Mouse (Mus musculus) embryo, embryonic 10.5 days (tissue): ENCODE data around the gene C1qtnf3.
A peak's percentile ranks its signal among the peaks of the same experiment; 100 is the strongest.

Source experiments
- DNase-seq: peaks from one replicate; pipeline ENCODE4 v3.0.0-alpha.2; 2015; ENCODE audit warnings: low spot score

The C1qtnf3 gene

DNA sequence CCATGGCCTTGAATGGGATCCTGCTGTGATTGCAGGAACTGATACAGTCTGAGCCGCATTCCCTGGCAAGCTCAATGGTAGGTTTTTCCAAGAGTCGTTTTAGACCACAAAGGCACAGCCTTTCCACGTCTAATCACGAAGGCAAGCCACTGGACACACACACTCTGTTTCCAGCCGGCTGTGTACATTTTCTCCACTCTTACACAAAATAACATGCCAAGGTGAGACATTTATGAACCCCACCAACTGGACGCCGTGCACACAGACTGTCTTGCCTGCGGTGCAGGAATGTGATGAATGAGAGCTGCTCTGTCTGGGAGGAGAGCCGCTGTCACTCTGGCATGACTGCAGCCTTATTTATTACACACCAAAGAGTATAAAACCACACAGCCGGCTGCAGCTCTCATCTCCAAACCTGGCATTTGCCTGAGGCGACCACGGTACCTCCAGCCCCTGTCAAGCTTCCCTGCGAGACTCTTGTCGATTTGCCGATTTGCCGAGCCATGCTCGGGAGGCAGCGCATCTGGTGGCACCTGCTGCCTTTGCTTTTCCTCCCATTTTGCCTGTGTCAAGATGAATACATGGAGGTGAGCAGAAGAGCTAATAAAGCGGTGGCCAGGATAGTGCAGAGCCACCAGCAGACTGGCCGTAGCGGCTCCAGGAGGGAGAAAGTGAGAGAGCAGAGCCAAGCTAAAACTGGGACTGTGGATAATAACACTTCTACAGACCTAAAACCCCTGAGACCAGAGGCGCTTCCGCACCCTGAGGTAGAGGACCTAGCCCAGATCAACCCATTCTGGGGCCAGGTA is at the start of gene C1qtnf3:
TSS of gene C1qtnf3 (plus strand) at position 382 of the 809 bp plus-strand sequence.
- DNase-seq, result peak; percentile 25

DNA sequence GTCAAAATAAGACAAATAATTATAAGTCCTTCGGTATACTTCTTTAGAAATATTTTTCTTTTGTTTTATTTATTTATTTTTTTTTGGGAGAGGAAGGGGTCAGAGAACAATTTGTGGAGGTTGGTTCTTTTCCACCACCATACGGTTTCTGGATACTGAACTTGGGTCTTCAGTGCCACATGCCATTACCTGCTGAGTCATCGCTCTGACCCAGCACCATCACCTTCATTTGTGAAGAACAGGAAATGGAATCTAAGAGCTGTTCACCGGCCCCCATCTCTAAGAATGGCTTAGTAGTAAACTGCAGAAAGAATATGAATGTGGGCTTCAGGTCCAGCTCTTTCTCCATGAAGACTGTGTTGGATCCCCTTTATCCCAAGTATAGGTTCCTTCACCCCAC is 49.8 kb upstream of the C1qtnf3 start:
- DNase-seq, result no peak

DNA sequence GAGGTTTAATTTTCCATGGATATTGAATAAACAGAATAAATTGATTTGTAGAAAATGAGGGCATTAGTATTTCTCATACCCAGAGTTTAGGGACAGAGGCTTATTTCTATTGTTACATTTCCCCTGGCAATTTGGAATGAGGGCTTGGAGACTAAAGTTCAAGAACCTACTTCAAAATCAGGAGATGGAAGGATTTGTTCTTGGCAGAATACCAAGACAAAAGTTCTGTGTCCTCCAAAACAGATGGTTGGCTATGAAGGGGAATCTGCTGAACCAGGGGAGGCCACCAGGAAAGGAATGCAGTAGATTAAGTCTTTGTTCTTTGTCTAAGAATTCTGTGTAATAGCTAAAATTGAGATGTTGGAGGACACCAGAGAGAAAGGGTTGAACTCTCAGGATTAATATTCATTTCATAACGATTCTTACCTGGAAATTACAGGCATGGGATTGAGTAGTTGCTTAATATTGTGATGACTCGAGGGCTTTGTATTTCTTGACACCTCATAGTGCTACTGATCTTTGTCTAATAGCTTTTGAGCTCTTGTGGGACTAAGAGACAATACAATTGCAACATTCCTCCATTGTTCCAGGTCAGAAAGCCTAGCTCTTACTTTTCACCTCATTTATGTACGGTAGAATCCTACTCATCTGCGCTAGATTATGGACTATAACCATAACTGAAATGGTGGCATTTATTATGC is 35.4 kb upstream of the C1qtnf3 start:
- no peak for DNase-seq

DNA sequence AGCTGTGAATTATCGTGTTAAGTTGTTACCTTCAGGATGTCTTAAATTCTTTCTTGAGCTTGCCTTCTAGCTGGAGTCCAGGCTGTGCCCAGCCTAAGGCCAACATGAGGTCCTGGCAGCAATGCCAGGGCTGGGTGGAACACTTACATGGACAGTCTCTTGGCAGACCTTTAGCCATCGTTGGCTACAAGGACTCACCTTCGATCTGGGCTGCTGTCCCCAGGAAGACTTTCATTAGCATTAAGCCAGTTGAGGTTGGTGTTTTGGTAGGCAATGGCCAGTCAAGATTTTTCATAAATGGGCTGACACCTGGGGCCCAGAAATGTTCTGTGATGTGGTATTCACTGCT is 34.8 kb upstream of the C1qtnf3 start:
- DNase-seq, result no peak

DNA sequence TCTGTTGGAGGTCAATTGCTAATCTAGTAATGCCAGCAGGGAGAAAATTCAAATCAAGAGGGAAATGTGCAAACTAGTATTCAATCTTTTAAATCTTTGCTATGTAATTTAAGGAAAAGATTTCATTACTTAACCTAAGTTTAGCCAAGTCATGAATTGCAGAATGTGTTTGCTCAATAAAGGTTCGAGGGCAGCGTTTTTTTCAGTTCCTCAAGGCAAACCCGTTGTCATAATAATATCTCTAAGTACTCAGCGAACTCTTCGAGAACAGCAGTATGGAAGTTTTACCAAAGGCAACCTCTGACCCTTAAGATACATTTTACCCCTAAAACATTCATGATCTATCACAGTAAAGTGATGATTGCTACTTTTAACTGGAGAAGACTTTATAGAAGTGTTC is 31.9 kb upstream of the C1qtnf3 start:
- no peak for DNase-seq

DNA sequence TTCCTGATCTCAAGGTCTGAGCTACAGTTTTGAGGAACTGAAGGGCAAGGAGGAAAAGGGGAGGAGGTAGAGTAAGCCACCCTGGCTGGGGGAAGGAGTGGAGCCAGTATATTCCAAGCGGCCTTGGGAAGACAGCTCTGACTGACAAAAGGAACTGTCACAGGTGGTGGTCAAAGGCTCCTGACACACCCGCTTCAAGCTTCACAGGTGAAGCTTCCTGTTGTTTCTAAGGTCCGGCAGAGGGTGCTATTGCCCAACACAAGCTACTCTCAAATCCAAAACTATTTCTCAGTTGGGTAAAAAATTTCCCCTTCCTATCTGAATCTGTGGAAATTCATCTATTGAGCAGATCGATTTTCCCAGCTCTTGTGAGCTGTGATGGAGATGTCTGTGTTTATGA is 31.1 kb upstream of the C1qtnf3 start:
- peak; percentile 66 for DNase-seq

DNA sequence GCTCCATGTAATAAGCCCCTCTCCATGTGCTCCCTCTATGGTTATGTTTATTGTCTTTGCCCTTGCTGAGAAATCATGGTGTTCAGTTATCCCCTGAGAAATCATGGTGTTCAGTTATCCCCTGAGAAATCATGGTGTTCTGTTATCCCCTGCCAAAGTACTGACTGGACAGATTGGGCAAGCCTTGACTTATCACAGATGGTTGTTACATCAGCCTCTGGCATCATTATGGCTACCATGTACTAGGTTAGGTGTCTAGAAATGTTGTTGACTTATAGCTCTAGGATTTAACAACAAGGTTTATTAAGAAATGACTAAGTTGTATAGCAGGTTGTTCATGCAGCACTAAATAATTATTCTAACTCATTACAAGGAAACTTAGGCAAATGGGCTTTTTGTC is 30.1 kb upstream of the C1qtnf3 start:
- no peak for DNase-seq

DNA sequence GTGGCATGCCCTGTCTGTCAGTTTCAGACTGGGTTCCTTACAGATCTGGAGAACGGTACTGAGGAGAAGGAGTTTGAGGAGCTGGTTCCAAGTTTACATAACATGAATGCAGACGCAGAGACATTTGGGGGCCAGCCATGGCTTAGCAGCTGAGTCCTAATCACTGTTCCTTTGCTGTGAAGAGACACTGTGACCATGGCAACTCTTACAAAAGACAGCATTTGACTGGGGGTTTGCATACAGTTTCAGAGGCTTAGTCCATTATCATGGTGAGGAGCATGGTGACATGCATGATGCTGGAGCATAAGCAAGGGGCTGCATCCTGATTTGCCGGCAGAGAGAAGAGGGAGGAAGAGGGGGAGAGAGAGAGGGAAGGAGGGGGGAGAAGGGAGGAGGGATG is 29.6 kb upstream of the C1qtnf3 start:
- DNase-seq, result no peak

DNA sequence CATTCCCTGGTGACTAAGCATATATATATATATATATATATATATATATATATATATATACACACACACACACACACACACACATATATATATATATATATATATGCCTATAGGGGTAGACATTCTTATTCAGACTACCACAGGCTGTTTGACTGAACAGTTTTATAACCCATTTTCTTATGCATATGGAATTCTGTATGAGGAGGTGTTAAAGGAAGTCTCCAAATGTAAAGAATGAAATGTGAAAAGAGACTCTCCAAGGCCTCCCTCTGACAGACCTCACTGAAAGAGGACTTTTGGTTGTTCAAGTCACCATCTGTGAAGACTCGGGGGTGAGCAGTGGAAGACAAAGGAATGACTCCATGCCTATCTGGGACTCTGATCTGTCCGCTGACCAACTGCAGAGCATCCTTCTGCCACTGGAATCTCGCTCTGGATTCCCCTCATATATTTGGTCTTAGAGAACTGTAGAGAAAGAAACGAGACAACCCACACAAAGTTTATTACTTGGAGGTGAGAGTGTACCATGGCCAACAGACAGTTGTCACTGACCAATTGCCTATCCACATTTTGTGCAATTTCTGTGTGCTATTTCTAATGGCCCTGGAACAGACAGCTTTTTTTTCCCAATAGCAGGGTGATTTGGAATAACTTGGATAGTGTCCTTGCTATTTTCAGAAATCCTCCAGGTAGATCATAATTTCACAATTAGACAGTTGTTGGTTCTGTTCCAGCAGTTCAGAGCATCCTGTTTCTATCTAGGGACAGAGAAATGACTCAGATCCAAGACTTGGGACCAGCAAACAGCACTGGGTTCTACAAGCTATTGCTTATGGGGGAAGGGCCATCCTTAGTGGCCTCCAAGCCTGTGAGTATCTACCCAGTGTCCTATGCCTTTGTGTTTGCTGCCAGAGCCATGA is 28.8 kb upstream of the C1qtnf3 start:
- DNase-seq, result no peak

DNA sequence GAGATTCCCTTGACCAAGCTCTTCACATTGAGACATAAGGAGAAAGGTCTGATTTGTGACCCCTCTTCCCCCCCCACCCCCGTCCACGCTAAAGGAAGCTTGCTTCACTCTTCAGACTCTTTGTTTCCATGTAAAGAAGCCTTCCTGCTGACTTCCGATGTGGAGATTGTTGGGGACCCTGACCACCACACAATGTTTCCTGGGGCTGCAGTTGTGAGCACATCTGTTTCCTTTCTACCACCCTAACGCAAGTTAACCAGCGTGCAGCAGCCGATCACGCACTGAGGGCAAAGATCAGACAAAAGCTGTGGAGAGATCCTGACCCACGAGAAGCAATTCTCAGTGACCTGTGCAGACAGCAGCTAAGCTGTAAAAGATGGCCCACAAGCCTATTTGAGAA is 24.8 kb upstream of the C1qtnf3 start:
- peak; percentile 34 for DNase-seq

DNA sequence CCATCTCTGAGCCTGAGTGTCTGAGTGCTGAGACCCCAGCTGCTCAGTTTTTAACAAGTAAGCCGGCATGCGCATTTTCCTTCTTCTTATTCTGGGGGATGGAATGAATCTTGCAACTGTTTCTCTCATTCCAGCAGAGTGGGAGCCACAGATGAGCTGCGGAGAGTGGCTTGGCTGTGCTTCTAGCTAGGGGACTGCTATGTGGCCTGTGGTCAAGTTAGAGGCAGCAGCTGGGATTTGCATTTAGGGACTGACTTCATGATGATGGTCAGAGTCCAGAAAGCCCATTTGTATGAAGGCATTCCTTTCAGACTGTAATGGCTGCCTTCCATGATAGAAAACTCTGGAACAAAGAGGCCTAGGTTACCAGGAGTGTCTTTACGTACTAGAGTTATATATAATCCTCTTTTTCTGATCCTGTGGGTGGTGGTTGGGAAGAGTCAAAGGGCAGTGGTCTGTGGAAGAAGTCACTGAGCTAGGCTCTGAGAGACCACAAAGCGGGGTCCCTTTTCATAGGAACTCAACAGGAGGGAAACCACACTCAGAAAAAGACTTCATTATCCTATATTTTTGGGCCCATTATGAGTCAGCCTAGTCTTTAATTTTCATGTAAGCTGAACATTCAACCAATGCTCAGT is 23.4 kb upstream of the C1qtnf3 start:
- DNase-seq, result no peak

DNA sequence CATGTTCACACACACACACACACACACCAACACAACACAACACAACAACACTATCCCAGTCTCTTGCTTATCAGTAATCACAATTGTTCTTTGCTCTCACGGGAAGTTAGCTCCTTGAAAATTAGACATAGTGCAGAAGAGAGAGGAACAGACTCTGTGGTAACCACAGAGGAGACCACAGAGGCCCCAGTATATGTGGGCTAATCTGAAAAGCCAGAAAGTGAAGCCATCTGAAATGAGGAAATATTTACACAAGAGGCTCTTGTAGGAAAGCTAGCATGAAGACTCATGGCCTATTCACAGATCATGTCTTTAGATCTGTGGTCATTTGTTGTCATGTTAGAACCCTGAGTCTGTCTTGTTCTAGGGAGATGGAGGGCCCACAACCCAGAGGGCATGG is 18.2 kb upstream of the C1qtnf3 start:
- no peak for DNase-seq

DNA sequence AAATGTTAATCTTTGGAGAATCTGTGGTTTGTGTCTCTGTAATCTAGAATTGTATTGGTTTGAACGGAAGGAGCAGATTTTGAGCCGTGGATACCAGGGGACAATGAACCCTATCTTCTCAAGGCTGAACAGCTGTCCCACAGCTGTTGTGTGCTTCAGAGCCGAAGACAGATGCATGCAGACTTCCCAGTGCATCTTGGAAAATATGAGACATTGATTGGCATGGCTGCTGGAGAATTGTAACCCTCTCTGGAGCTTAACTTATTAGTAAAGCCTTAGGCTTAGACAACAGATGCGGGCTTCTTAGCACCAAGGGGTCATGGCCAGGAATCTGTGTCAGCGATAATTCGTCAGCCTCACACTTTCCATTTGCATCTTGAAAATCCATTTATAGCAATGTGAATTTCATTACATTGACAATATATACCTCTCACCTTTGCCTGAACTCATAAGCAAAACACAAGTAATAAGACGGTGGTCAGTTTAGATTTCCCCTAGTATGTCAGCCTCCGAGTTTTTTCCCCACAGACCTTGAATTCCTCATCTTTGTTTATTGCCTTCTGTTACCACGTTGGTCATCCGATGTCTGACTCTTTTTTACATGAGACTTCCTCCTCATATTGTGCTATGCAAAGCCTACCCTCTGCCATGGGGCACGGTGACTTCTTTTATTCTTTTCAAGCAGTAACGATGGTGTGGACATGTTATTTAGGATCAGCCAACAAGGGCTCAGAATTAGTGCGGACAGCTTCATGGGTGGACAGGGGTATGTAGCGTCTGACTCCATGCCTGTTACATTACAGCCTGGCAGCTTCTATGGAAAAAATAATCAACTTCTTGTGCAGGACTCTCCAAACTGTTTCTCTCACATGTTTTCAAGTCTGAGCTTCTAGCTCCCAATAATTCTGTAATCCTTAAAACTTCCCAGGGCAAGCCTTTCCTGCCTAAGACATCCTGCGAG is 11.7 kb upstream of the C1qtnf3 start:
- no peak for DNase-seq

DNA sequence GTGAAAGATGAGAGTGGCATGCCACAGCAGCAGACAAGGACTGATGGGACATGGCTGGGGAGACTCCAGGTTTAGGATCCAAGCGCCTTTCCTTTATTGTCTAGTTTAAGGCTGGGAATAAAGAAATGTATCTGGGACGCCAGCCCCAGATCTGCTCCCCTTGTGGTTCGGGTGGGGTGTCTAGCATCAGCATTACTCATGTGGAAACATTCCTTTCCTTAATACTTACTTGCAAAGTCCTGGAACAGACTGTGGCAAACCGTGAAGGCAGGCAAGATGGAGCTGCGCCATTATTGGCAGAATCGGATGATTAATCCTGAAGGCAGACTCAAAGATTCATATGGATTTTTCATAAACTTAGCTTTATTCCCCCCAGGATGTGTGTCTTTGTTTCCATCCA is 10.2 kb upstream of the C1qtnf3 start:
- DNase-seq, result no peak

DNA sequence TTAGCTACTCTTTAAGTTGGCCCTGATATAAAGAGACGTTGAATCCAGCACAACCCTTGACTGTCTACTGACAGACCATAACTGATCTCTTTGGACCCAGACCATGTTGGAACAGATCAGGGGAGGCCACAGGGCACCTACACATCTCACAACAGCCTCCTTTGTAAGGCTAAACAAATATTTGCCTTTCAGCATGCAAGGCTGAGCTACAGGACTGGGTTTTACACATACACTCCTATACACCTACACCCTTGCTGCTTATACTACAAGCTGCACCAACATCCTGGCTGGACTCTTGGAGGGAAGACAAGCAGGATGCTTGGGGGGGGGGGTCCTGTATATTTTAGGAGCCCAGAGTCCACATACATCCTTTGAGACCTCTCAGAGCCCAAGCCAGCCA is 4.3 kb upstream of the C1qtnf3 start:
- DNase-seq, result no peak

DNA sequence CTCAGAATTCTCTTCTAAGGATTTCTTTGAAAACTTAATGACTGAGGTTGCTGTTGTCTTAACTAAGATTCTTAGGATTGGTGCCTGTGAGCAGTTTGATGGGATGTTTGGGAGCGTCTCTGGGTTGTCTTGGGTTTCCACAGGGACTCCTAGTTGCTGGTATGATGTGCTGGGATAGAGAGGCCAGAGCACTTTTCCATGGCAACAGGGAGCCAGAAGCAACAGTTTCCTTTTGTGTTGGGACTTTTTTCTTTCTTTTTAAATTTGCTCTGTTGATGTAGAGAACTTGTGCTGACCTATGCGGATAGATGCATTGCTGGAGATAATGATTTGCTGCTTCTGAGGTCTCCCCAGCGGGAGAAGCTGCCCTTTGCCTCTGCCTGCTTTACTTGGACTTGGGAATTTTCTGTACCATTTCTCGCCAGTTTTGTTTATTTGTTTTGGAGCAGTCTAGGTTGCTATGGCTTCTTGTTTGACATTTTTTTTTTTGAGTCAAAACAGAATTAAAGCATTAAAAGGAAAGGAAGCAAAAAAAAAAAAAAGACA is 701 bp downstream of the C1qtnf3 start:
- peak; percentile 19 for DNase-seq

DNA sequence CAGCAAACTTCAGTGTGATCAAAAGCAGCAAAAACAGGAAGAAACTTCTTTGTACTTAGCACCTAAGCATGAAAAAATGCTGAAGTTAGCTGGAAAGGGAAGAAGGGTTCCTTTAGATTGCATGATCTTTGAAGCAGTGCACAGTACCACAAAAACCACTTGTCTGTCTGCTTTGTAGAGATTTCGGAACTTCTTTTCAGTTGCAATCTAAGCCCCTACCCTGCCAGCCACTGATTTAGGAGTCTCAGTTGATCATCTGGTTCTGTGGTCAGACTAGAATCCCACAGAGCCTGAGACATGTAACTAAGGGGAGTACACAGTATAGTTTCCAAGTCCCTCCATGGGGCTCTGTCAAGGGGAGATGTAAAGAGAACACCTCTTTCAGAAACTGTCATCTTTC is 1.3 kb downstream of the C1qtnf3 start:
- no peak for DNase-seq

DNA sequence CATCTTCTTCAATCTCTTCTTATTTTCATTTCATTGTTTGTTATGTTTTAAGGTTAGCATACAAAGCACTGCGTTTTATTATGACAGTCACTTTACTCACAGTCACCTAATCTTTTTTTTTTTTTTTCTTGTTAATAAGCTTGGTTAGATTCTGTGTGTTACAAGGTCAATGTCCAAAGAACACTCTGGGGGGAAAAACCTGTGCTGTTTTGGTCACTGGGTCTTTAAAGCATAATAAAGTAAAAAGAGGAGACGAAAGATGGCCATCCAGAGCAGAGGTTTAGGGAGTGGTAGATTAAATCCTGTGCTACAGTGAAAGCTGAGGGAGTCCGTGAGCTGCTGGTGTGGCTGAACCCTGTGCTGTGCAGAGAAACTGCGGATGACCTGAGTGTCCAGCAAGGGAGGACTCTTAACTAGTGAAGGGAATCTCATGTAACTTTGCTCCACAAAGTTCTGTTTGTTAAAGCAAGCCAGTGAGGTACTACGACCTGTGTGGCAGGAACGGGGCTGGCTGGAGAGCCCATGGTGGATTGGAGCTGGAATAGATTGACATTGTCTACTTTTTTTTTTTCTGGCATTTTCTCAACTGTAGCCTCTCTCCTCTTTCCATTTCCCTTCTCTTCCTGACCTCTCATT is 2.4 kb downstream of the C1qtnf3 start:
- no peak for DNase-seq

DNA sequence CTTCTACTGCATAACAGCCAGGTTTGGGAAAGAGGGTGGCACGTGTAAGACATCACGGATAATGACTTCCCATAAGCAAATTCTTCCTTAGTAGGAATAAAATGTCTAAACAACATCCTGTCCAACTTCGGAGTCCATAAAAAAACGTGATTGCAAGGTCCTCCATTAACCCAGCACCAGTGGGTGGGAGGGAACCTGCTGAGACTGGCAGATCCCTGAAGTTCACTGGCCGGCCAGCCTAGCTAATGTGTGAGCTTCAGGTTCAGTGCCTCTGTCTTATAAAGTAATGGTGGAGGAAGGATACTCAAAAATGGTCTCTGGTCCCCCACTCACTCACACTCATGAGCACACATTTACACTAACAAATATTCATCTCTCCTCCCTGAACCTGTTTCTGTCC is 3.0 kb downstream of the C1qtnf3 start:
- no peak for DNase-seq

DNA sequence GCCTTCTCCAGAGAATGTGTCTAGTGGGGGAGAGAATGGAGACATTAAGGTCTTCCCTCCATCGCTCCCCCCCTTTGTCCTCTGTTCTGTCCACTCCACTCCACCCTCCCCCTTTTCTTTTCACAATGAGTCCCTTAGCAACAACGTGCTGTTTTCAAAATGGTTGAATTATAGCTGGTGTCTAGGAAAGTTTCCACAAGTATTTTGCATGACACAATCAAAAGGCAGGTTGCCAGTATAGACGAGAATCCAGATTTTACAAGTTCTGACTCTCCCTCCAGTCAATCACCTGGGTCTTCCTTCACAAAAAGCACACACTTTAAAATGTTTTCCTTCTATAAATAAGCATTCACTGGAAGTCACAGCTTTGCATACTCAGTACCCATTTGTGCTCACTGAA is 4.6 kb downstream of the C1qtnf3 start:
- DNase-seq, result no peak
